Mouse (Mus musculus): ENCODE data around the gene Ttll13. TPM values are rescaled to one million over a fixed set of nuclear protein-coding genes. Genes with fewer than 3 reads are reported as not detected.

The Ttll13 gene
- polyA plus RNA-seq, 1 experiment = 1.2 TPM

GRCm38 (mm10) chr7:80283226-80283918 is 37.2 kb downstream of the Ttll13 start:
- no peak overlapping the region for H3K27ac ChIP-seq (ENCODE audit: insufficient read depth, low read length)
- H3K4me1 ChIP-seq (ENCODE audit: control insufficient read depth, insufficient read depth, low read length) = no peaks in the 10 kb centered on the region
- TF ChIP-seq CTCF (IDR thresholded peaks at IDR 0.05; ENCODE audit: low read depth, low read length) (no peak), POLR2A (IDR thresholded peaks at IDR 0.05; ENCODE audit: insufficient read depth, low read length) (no peak), EP300 (IDR thresholded peaks at IDR 0.05; ENCODE audit: insufficient read depth, low read depth, low read length) (no peak)
- H3K9ac ChIP-seq (ENCODE audit: low read depth, poor library complexity, severe bottlenecking) = no peak overlapping the region
- H3K9me3 ChIP-seq (replicated peaks; ENCODE audit: control insufficient read depth, insufficient read depth, low read length, poor library complexity, severe bottlenecking) = no peaks in the 10 kb centered on the region
- H3K36me3 ChIP-seq (ENCODE audit: control insufficient read depth, insufficient read depth, low read length, poor library complexity, severe bottlenecking) = peaks cover 24% of the 10 kb centered on the region
- no peaks in the 10 kb centered on the region for H3K27me3 ChIP-seq (ENCODE audit: control insufficient read depth, insufficient read depth, low read length, poor library complexity, severe bottlenecking)
- H3K4me3 ChIP-seq (ENCODE audit: low read depth, low read length) = no peak overlapping the region

DNA sequence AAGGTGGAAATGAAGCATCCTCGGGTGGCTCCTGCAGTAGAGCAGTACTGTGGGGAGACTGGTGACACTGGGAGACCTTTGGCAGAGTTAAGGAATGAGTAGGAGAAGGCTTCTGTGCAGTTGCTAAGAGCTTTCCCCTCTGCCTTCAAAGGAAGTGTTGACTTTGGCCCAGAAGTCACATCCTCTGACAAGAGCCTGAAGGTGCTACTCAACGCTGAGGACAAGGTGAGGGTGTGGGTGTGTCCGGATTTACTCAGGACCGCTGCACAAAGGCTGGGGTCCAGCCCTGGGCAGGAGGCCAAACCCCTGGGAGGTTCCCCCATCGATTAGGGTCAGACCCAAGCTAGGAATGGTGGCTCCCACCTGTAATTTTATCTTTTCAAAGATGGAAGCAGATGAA is 38.2 kb downstream of the Ttll13 start:
- Histone ChIP-seq H3K9ac (ENCODE audit: low read depth, poor library complexity, severe bottlenecking) (no peak overlapping the region), H3K27me3 (ENCODE audit: control insufficient read depth, insufficient read depth, low read length, poor library complexity, severe bottlenecking) (no peaks in the 10 kb centered on the region), H3K4me3 (ENCODE audit: low read depth, low read length) (no peak overlapping the region), H3K36me3 (ENCODE audit: control insufficient read depth, insufficient read depth, low read length, poor library complexity, severe bottlenecking) (peaks cover 24% of the 10 kb centered on the region), H3K4me1 (ENCODE audit: control insufficient read depth, insufficient read depth, low read length) (no peaks in the 10 kb centered on the region), H3K27ac (ENCODE audit: insufficient read depth, low read length) (no peak overlapping the region), H3K9me3 (replicated peaks; ENCODE audit: control insufficient read depth, insufficient read depth, low read length, poor library complexity, severe bottlenecking) (no peaks in the 10 kb centered on the region)
- no peak for TF ChIP-seq POLR2A (IDR thresholded peaks at IDR 0.05; ENCODE audit: insufficient read depth, low read length)
- no peak for TF ChIP-seq CTCF (IDR thresholded peaks at IDR 0.05; ENCODE audit: low read depth, low read length)

GRCm38 (mm10) chr7:80285725-80286124 is 39.5 kb downstream of the Ttll13 start:
- H3K27ac ChIP-seq (ENCODE audit: insufficient read depth, low read length) = no peak overlapping the region
- H3K9ac ChIP-seq (ENCODE audit: low read depth, poor library complexity, severe bottlenecking) = no peak overlapping the region
- peaks cover 24% of the 10 kb centered on the region for H3K36me3 ChIP-seq (ENCODE audit: control insufficient read depth, insufficient read depth, low read length, poor library complexity, severe bottlenecking)
- no peaks in the 10 kb centered on the region for H3K27me3 ChIP-seq (ENCODE audit: control insufficient read depth, insufficient read depth, low read length, poor library complexity, severe bottlenecking)
- H3K9me3 ChIP-seq (replicated peaks; ENCODE audit: control insufficient read depth, insufficient read depth, low read length, poor library complexity, severe bottlenecking) = no peaks in the 10 kb centered on the region
- H3K4me3 ChIP-seq (ENCODE audit: low read depth, low read length) = no peak overlapping the region
- no peaks in the 10 kb centered on the region for H3K4me1 ChIP-seq (ENCODE audit: control insufficient read depth, insufficient read depth, low read length)
- TF ChIP-seq EP300 (IDR thresholded peaks at IDR 0.05; ENCODE audit: insufficient read depth, low read depth, low read length) = no peak
- no peak for TF ChIP-seq POLR2A (IDR thresholded peaks at IDR 0.05; ENCODE audit: insufficient read depth, low read length)
- TF ChIP-seq CTCF (IDR thresholded peaks at IDR 0.05; ENCODE audit: low read depth, low read length) = no peak

GRCm38 (mm10) chr7:80287736-80288135 is 41.6 kb downstream of the Ttll13 start:
- no peak overlapping the region for H3K9ac ChIP-seq (ENCODE audit: low read depth, poor library complexity, severe bottlenecking)

DNA sequence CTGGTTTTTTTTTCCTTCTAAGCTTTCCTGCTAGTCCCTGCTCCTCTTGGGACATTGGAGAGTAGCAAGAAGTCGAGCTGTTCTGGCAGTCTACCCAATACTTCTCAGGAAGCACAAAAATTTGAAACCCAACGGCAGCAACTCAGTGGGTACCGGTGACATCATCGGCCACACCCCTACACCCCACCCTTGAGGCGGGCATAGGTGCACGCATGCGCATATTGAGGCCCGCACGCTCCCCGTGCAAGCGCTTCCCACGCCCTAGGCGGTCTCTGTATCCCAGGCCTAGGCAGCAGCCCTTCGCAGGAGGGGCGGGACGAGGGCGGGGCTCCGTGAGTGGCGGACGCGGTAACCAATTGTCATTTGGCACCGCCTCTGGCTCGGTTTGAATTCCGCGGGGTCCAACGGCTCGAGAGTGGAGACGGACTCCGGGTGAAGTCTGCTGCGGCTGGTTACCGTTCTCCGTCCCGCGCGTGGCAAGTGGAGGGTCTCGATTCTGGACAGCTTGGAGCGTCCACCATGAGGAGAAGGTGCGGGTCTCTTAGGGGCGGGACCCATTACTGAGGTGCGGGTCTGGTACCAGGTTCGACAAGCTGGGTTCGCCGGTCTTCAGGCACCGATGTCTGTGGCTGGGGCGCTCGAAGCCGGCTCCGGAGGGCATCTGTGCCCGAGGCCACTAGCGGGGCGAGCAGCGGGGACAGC is 48.0 kb downstream of the Ttll13 start, which contains the start of gene Prc1:
TSS of gene Prc1 (plus strand) at position 389 of the 702 bp plus-strand sequence.
- H3K4me3 ChIP-seq (ENCODE audit: low read depth, low read length) = peak within 1 kb of the TSS; percentile 97
- H3K27me3 ChIP-seq (ENCODE audit: control insufficient read depth, insufficient read depth, low read length, poor library complexity, severe bottlenecking) = no peaks in the 10 kb centered on the region
- H3K27ac ChIP-seq (ENCODE audit: insufficient read depth, low read length) = peak within 1 kb of the TSS; percentile 85
- H3K9me3 ChIP-seq (replicated peaks; ENCODE audit: control insufficient read depth, insufficient read depth, low read length, poor library complexity, severe bottlenecking) = no peaks in the 10 kb centered on the region
- no peak for TF ChIP-seq CTCF (IDR thresholded peaks at IDR 0.05; ENCODE audit: low read depth, low read length)
- TF ChIP-seq POLR2A (IDR thresholded peaks at IDR 0.05; ENCODE audit: insufficient read depth, low read length) = peak; percentile 66
- peak; percentile 7; the same call in 1 of the 2 replicates for TF ChIP-seq EP300 (IDR thresholded peaks at IDR 0.05; ENCODE audit: insufficient read depth, low read depth, low read length)
- peak within 1 kb of the TSS; percentile 99 for H3K9ac ChIP-seq (ENCODE audit: low read depth, poor library complexity, severe bottlenecking)
- H3K4me1 ChIP-seq (ENCODE audit: control insufficient read depth, insufficient read depth, low read length) = no peaks in the 10 kb centered on the region
- peaks cover 15% of the 10 kb centered on the region for H3K36me3 ChIP-seq (ENCODE audit: control insufficient read depth, insufficient read depth, low read length, poor library complexity, severe bottlenecking)

More at GRCm38 (mm10) chr7:80287736-80288135, 41.6 kb downstream of the Ttll13 start:
- no peaks in the 10 kb centered on the region for H3K4me1 ChIP-seq (ENCODE audit: control insufficient read depth, insufficient read depth, low read length)
- H3K36me3 ChIP-seq (ENCODE audit: control insufficient read depth, insufficient read depth, low read length, poor library complexity, severe bottlenecking) = peaks cover 24% of the 10 kb centered on the region
- no peaks in the 10 kb centered on the region for H3K9me3 ChIP-seq (replicated peaks; ENCODE audit: control insufficient read depth, insufficient read depth, low read length, poor library complexity, severe bottlenecking)
- TF ChIP-seq EP300 (IDR thresholded peaks at IDR 0.05; ENCODE audit: insufficient read depth, low read depth, low read length) (no peak), POLR2A (IDR thresholded peaks at IDR 0.05; ENCODE audit: insufficient read depth, low read length) (no peak), CTCF (IDR thresholded peaks at IDR 0.05; ENCODE audit: low read depth, low read length) (no peak)
- H3K27ac ChIP-seq (ENCODE audit: insufficient read depth, low read length) = no peak overlapping the region
- H3K4me3 ChIP-seq (ENCODE audit: low read depth, low read length) = no peak overlapping the region
- no peaks in the 10 kb centered on the region for H3K27me3 ChIP-seq (ENCODE audit: control insufficient read depth, insufficient read depth, low read length, poor library complexity, severe bottlenecking)

Measured in ES-Bruce4 (cell line).